Mouse (Mus musculus) cerebellum, adult 9-11 months (tissue): ENCODE measurements around the gene Cpn2.

Experiments
- DNase-seq: peaks from one replicate; pipeline ENCODE4 v3.0.0; 2022

The Cpn2 gene

GRCm38 (mm10) chr16:30278406-30278805 lies 11.1 kb upstream of the Cpn2 start:
- no peak for DNase-seq

GRCm38 (mm10) chr16:30275558-30276340 lies 8.4 kb upstream of the Cpn2 start:
- no peak for DNase-seq

GRCm38 (mm10) chr16:30273065-30273464 lies 5.8 kb upstream of the Cpn2 start:
- no peak for DNase-seq

DNA sequence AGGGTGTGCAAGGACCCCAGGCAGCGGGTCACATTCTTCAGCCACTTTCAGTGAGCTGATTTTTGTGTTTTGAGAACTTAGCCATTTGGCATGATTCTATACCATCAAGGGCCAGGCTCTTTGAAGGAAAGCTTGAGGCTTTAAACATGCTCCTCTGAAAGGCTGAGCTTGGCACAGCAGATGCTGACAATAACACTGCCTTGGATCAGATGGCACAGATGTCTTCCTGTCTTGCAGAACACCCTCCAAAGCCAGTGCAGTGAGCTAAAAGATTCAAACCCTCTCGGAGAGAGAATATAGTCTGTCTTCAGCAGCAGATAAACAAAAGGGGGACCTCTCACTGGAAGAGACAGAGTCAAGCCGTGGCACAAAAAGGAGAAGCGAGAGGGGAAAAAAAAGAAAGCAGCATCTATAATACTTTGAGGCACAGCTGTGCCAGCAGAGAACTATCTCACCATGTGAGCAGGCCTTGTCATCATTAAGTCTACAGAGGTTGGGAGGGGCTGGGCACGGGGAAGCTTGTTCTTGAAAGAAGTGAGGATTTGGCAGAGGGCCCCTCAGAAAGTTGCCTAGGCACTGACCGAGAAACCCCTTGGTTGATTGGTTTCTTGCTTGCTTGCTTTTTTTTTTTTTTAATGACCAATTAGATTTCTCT lies 4.8 kb upstream of the Cpn2 start:
- DNase-seq = no peak

GRCm38 (mm10) chr16:30271223-30271761 lies 4.0 kb upstream of the Cpn2 start:
- DNase-seq = no peak

- DNase-seq = no peak
These were observed 738 bp downstream of the Cpn2 start for GRCm38 (mm10) chr16:30266561-30266960.

GRCm38 (mm10) chr16:30265611-30266010 lies 1.7 kb downstream of the Cpn2 start:
- DNase-seq = no peak

GRCm38 (mm10) chr16:30263156-30263555 lies 4.1 kb downstream of the Cpn2 start:
- no peak for DNase-seq

GRCm38 (mm10) chr16:30262664-30263063 lies 4.6 kb downstream of the Cpn2 start:
- peak; percentile 36 for DNase-seq

DNA sequence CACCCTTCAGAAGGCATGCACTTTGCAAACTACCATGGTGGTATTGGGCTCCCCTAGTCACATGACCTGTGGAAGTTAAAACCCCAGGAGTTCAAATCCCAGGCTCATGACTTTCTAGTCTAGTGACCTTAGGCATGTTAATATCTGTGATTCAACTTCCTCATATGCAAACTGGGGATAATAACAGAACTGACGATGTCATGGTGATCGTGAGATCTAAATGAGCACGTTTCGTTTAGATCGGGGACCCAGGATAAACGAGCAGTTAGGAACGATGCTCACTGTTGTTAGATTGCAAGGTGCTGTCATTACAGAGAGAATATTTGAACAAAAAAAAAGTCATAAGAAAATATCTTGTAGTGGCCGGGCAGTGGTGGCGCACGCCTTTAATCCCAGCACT lies 5.1 kb downstream of the Cpn2 start:
- no peak for DNase-seq

DNA sequence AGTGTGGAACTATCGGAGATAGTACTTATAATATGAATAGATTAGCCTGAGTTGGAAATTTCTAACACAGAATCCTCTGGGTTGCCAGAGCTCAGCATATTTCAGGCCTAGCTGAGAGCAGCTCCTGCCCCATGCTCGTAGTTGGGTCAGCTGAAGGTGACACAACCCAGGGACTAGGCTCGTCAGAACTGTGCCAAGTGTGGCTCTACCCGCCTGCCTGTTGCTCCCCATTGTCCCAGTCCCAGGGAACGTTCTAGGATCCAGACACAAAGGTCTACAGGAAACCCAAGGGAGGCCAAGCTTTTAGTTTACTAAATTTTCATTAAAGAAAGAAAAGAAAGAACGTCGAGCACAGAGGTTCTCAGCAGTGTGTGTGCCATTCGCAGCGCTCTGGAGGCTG lies 6.0 kb downstream of the Cpn2 start:
- DNase-seq = no peak

DNA sequence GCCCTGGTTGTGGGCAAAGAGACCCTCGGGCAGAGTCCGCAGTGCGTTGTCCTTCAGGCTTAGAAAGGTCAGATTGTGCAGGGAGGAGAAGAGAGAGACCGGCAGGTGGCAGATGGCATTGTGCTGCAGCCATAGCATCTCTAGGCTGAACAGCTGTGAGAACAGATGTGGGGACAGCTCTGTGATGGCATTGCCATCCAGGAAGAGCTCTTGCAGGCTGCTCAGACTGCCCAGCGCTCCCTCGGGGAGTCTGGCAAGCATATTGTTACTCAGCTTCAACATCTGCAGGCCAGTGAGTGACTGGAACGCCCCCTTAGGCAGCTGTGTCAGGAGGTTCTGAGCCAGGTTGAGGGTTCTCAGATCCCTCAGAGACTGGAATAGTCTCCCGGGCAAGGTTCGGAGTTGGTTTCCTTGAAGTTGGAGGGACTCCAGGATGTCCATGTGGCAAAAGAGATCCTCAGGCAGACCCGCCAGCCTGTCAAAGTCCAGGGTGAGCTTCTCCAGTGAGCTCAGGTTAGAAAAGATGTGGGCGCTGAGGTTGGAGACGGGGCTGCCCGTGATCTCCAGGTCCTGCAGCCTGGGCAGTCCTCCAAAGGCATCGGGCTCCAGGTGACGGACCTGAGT lies 7.2 kb downstream of the Cpn2 start:
- no peak for DNase-seq

GRCm38 (mm10) chr16:30259444-30259843 lies 7.9 kb downstream of the Cpn2 start:
- no peak for DNase-seq

DNA sequence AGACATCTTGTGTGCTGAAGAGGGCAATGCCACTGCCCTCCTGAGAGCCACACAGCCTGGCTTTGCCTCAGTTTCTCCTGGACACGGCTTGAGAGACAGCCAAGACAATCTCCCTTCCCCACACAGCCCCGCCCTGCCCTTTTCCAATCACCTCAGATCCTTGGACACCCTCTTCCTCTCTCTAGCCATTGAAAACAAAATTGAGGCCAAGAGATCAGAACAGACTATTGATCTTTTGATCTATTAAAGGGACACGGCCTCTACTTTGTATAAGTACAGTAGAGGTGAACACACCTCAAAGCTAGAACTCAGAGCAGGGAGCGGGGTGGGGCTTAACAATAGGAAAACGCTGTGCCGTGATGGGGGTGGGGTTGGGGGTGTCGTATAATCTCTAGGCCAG lies 8.9 kb downstream of the Cpn2 start:
- DNase-seq = no peak

GRCm38 (mm10) chr16:30257718-30258117 lies 9.6 kb downstream of the Cpn2 start:
- DNase-seq = no peak

GRCm38 (mm10) chr16:30255061-30255460 lies 12.2 kb downstream of the Cpn2 start:
- DNase-seq = no peak

DNA sequence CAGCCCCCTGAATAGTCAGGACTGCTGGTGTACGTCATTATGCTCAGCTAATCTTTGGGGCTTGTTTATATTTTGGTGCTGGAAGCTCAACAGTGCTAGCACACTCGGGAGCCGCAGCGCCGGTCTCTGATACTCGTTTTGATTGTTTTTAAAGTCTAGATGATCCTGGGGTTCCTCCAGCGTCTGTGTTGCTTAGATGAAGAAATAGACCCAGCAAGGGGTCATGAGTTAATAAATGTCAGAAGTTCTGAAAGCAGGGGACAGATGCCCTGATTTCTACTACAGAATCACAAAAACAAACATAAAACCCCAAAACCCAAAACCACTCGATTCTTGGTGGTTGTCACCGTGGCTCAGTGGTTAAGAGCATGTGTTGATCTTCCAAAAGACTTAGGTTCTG lies 13.4 kb downstream of the Cpn2 start:
- no peak for DNase-seq

GRCm38 (mm10) chr16:30253374-30253773 lies 13.9 kb downstream of the Cpn2 start:
- DNase-seq = no peak

- peak; percentile 22 for DNase-seq
These were observed 15.3 kb downstream of the Cpn2 start for GRCm38 (mm10) chr16:30252003-30252418.

DNA sequence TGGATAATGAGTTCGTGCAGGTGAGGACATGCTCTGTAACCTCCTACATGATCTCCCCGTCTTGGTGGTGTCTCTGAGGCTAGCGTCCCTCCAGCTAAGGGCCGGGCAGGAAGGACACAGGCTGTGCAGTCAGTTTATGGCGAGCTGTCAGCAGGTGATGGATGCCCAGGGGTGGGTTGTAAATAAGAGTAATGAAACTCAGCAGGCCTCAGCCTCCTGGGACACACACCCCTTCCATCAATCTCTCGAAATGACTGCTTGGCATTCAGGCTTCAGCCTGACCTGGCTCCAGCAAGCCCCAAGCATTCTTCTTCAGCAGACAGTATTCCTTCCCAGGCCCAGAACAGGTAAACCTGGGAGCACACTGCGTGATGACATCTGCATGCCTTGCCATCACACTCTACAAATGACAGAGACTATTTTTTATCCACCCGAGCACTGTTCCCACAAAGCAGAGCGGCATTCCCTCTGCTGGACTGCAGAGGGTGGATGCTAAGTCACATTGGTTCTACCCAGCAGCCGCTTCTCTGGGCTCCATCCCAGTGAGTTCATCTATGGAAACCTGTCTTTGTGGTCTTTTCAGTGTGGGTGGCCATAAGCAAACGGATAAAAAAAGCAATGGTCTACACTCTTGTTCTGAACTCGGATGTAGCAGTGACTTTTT lies 23.1 kb downstream of the Cpn2 start:
- DNase-seq = no peak

DNA sequence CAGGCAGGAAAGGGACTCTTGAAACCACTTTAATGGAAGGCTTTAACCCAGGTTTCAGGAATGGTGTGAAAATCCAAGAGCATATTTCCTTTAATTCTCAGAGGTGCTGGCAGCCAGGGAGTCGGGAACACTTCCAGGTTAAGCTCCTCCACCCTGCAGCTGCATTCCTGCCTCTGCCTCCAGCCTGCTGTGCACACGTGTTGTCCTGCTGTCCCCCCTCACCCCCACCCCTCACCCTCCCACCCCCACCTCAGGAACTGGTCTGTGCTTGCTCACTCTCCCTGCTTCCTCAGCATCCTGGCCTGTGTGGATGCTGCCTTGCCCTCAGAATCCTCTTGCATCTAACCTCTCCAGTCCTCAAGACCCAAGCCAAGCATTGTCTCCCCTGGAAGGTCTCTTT lies 25.7 kb downstream of the Cpn2 start:
- no peak for DNase-seq

- no peak for DNase-seq
These were observed 28.5 kb downstream of the Cpn2 start for GRCm38 (mm10) chr16:30238791-30239190.

- DNase-seq = peak; percentile 71
These were observed 31.1 kb downstream of the Cpn2 start for GRCm38 (mm10) chr16:30236091-30236699.
